12 mouse cellular contexts compared by ENCODE assay signal in genomic region chr2:165323484-165323883, GRCm38 (mm10). TPM values are rescaled to one million over a fixed set of nuclear protein-coding genes. Genes with fewer than 3 reads are reported as not detected.
A peak's percentile ranks its signal among the peaks of the same experiment; 100 is the strongest.
DNase-seq lines count a peak whose midpoint lies in the region; ATAC-seq and TF ChIP-seq lines count a peak whose summit lies in the region.
"Had no signal": no experiment of that assay in that cellular context is flagged by ENCODE, and none has a peak within 500 bp of the region (broad histone marks: within the 10 kb centered on the region; RNA-seq: fewer than 3 reads in every experiment).

No protein-coding gene starts in this region.

- no peak for DNase-seq in gastrocnemius, adult 2 months
- no peak for DNase-seq in gastrocnemius, adult 18-20 months (ENCODE audit: low spot score)
- DNase-seq in left cerebral cortex, adult 2 months (ENCODE audit: extremely low spot score in 1 of 2, low spot score in 2 of 2), result no peak
- DNase-seq in left cerebral cortex, postnatal 4 days, result no peak
- DNase-seq in Muller cell, postnatal 12 days (ENCODE audit: inconsistent ontology term), result peak; percentile 35
- DNase-seq in adrenal gland, postnatal 10 days, result no peak
- no peak for DNase-seq in left cerebral cortex, adult 9 months (ENCODE audit: low spot score in 2 of 2)
- DNase-seq: heart, adult 18-20 months; liver, embryonic 13.5 days had no signal

- 75% methylated on average over 5 of the region's 5 CpGs for WGBS in embryonic facial prominence, embryonic 13.5 days

- H3K4me1 ChIP-seq in embryonic facial prominence, embryonic 13.5 days, result peaks cover 71% of the 10 kb centered on the region

- TF ChIP-seq CTCF in gastrocnemius, adult 2 months (IDR thresholded peaks at IDR 0.05), result no peak
- no peak for TF ChIP-seq CTCF in left cerebral cortex, adult 2 months (IDR thresholded peaks at IDR 0.05)

- no peaks in the 10 kb centered on the region for H3K9me3 ChIP-seq in embryonic facial prominence, embryonic 13.5 days
- H3K9me3 ChIP-seq: forebrain, embryonic 12.5 days; hindbrain, embryonic 12.5 days; liver, embryonic 13.5 days had no signal

- intact Hi-C loops in gastrocnemius, adult 2 months (cut with DNase I), result no loop called here
- intact Hi-C loops in left cerebral cortex, adult 2 months (cut with DNase I), result no loop called here
- intact Hi-C loops in left cerebral cortex, postnatal 4 days (cut with DNase I), result no loop called here

- no peak for ATAC-seq in embryonic facial prominence, embryonic 13.5 days (ENCODE audit: insufficient number of reproducible peaks, insufficient read depth, low FRiP score, low TSS enrichment, low read depth)

- peak overlapping the region; percentile 72 for H3K27ac ChIP-seq in gastrocnemius, adult 2 months
- H3K27ac ChIP-seq in left cerebral cortex, adult 2 months, result peak overlapping the region; percentile 94
- H3K27ac ChIP-seq in embryonic facial prominence, embryonic 13.5 days, result no peak overlapping the region; the same call in 1 of the 2 replicates
- H3K27ac ChIP-seq: forebrain, embryonic 12.5 days; hindbrain, embryonic 12.5 days; liver, embryonic 13.5 days had no signal

- no peaks in the 10 kb centered on the region for H3K27me3 ChIP-seq in embryonic facial prominence, embryonic 13.5 days
- H3K27me3 ChIP-seq: hindbrain, embryonic 12.5 days; liver, embryonic 13.5 days had no signal

- H3K9ac ChIP-seq in embryonic facial prominence, embryonic 13.5 days, result no peak overlapping the region
- H3K9ac ChIP-seq: forebrain, embryonic 12.5 days; hindbrain, embryonic 12.5 days; liver, embryonic 13.5 days had no signal

- peaks cover 7% of the 10 kb centered on the region; the same call in 1 of the 2 replicates for H3K36me3 ChIP-seq in embryonic facial prominence, embryonic 13.5 days
- H3K36me3 ChIP-seq: forebrain, embryonic 12.5 days; hindbrain, embryonic 12.5 days; liver, embryonic 13.5 days had no signal

- H3K4me2 ChIP-seq in embryonic facial prominence, embryonic 13.5 days, result peak overlapping the region; percentile 75
- H3K4me2 ChIP-seq: liver, embryonic 13.5 days had no signal

- H3K4me3 ChIP-seq in gastrocnemius, adult 2 months, result peak overlapping the region; percentile 92; the same call in 1 of the 2 replicates
- no peak overlapping the region; the same call in 1 of the 2 replicates for H3K4me3 ChIP-seq in left cerebral cortex, adult 2 months
- no peak overlapping the region for H3K4me3 ChIP-seq in embryonic facial prominence, embryonic 13.5 days
- H3K4me3 ChIP-seq: forebrain, embryonic 12.5 days; hindbrain, embryonic 12.5 days; liver, embryonic 13.5 days had no signal

RNA-seq across cellular contexts. Expression of gene Elmo2, which starts 2.8 kb away (rescaled TPM):
- 10 to 100 TPM; 12.8 to 15.0 TPM for total RNA-seq in gastrocnemius, adult 2 months (2021)
- 10 to 100 TPM; 12.4 TPM for total RNA-seq in gastrocnemius, adult 18-20 months (2021)
- 100 to 1,000 TPM; 164 to 173 TPM for total RNA-seq in left cerebral cortex, adult 2 months (2021)
- 10 to 100 TPM; 79.3 to 80.6 TPM for total RNA-seq in left cerebral cortex, postnatal 4 days (2021)
- polyA plus RNA-seq in embryonic facial prominence, embryonic 13.5 days (2015; fragmentation: Nextera tagmentation; extraction: Ambion mirVana), result 90.2 and 98.6 TPM in 2 replicates
- total RNA-seq in adrenal gland, postnatal 10 days (2021), result 10 to 100 TPM; 27.0 to 34.7 TPM

RNA-seq across cellular contexts. Expression of gene Slc35c2, which starts 35.8 kb away (rescaled TPM):
- total RNA-seq in gastrocnemius, adult 2 months (2021), result 10 to 100 TPM; 19.6 to 20.6 TPM
- total RNA-seq in gastrocnemius, adult 18-20 months (2021), result 10 to 100 TPM; 19.4 to 20.0 TPM
- 10 to 100 TPM; 59.1 to 63.4 TPM for total RNA-seq in left cerebral cortex, adult 2 months (2021)
- total RNA-seq in left cerebral cortex, postnatal 4 days (2021), result 10 to 100 TPM; 36.4 to 37.1 TPM
- polyA plus RNA-seq in embryonic facial prominence, embryonic 13.5 days (2015; fragmentation: Nextera tagmentation; extraction: Ambion mirVana), result 49.0 and 50.2 TPM in 2 replicates
- 10 to 100 TPM; 33.0 to 34.1 TPM for total RNA-seq in adrenal gland, postnatal 10 days (2021)

RNA-seq across cellular contexts. Expression of gene Zfp663, which starts 45.0 kb away (rescaled TPM):
- total RNA-seq in gastrocnemius, adult 2 months (2021), result not detected
- total RNA-seq in gastrocnemius, adult 18-20 months (2021), result not detected
- not detected for total RNA-seq in left cerebral cortex, adult 2 months (2021)
- total RNA-seq in left cerebral cortex, postnatal 4 days (2021), result 1 to 10 TPM; 4.3 to 5.8 TPM
- 1.1 and 2.2 TPM in 2 replicates for polyA plus RNA-seq in embryonic facial prominence, embryonic 13.5 days (2015; fragmentation: Nextera tagmentation; extraction: Ambion mirVana)
- not detected for total RNA-seq in adrenal gland, postnatal 10 days (2021)
- total RNA-seq: heart, adult 18-20 months had no signal

Comparison
In these comparisons a context has a peak if more than half of its experiments do, and no peak if none do; other contexts are left out.
1. RNA of gene Zfp663, which starts 45.0 kb away (total RNA-seq): 4.3 to 5.8 TPM in left cerebral cortex, postnatal 4 days; not detected in left cerebral cortex, adult 2 months, not detected in adrenal gland, postnatal 10 days, not detected in gastrocnemius, adult 2 months and not detected in gastrocnemius, adult 18-20 months; every median in the first group is over 4 times any median in the second.